Mouse (Mus musculus) limb, embryonic 14.5 days (tissue): ENCODE data around the gene Plekhm3. TPM values are rescaled to one million over a fixed set of nuclear protein-coding genes. Genes with fewer than 3 reads are reported as not detected.
"Not testable (repeated sequence)": the region's sequence is repeated elsewhere in the genome, so short reads cannot be mapped to it uniquely, and the experiment has no call there.

Experiments
- ATAC-seq: fragments of 200-750 bp; cut with Nextera tagmentation; 2 replicates; pipeline ENCODE4 v1.8.0; 2017; ENCODE audit warnings: low read depth, moderate number of reproducible peaks, moderate TSS enrichment; ENCODE audit not compliant: low FRiP score
- DNase-seq: peaks from one replicate; pipeline ENCODE4 v3.0.0-alpha.2; 2015; ENCODE audit warnings: low spot score
- H3K27ac ChIP-seq: fragments of 300-500 bp; sonication (generic); replicated peaks from 2 replicates; pipeline ENCODE4 v1.5.1; 2014; ENCODE audit warnings: low read depth, mild to moderate bottlenecking, low read length, moderate library complexity, mixed read lengths
- H3K27me3 ChIP-seq: fragments of 300-500 bp; sonication (generic); 2 replicates; pipeline ENCODE4 v1.6.1; 2014; ENCODE audit warnings: low read length, mixed read lengths; ENCODE audit not compliant: control insufficient read depth, insufficient read depth
- H3K36me3 ChIP-seq: fragments of 300-500 bp; sonication (generic); 2 replicates; pipeline ENCODE4 v1.6.1; 2014; ENCODE audit warnings: mild to moderate bottlenecking, low read length, moderate library complexity, mixed read lengths; ENCODE audit not compliant: control insufficient read depth, insufficient read depth
- H3K4me1 ChIP-seq: fragments of 300-500 bp; sonication (generic); 2 replicates; pipeline ENCODE4 v1.6.1; 2014; ENCODE audit warnings: antibody characterized with exemption, low read length, mixed read lengths; ENCODE audit not compliant: control insufficient read depth, insufficient read depth
- H3K4me2 ChIP-seq: fragments of 300-500 bp; sonication (generic); replicated peaks from 2 replicates; pipeline ENCODE4 v1.6.1; 2014; ENCODE audit warnings: low read depth, mild to moderate bottlenecking, low read length, moderate library complexity; ENCODE audit not compliant: severe bottlenecking
- H3K4me3 ChIP-seq: fragments of 300-500 bp; sonication (generic); replicated peaks from 2 replicates; pipeline ENCODE4 v1.5.1; 2014; ENCODE audit warnings: low read length
- H3K9ac ChIP-seq: fragments of 300-500 bp; sonication (generic); 2 replicates; pipeline ENCODE4 v1.6.1; 2014; ENCODE audit warnings: mild to moderate bottlenecking, low read depth, low read length, moderate library complexity; ENCODE audit not compliant: severe bottlenecking
- H3K9me3 ChIP-seq: fragments of 300-500 bp; sonication (generic); 2 replicates; pipeline ENCODE4 v1.6.1; 2016; ENCODE audit warnings: low read length; ENCODE audit not compliant: control insufficient read depth
- POLR2A ChIP-seq: fragments of 200-500 bp; IDR thresholded peaks from 2 replicates; pipeline ENCODE4 v1.8.0; 2012; ENCODE audit warnings: inconsistent platforms, mild to moderate bottlenecking, moderate library complexity, borderline replicate concordance; ENCODE audit not compliant: insufficient read depth, insufficient read length; ENCODE audit errors: extremely low read depth
- WGBS: fragments of 180-500 bp; shearing (Covaris S2); extraction: QIAGEN DNeasy Blood & Tissue Kit; methylation state at CpG from one replicate; pipeline ENCODE4 v1.1.7; 2014; 5-methylcytosine and 5-hydroxymethylcytosine counted together
- polyA plus RNA-seq, 2 experiments: library from polyadenylated mRNA; depleted of rRNA in 1 of 2; stranded (reverse) in 1 of 2; unstranded in 1 of 2; fragments of >200 nt; fragmentation: Nextera tagmentation in 1 of 2; extraction: Ambion mirVana in 1 of 2; gene quantifications; 2 replicates each; pipeline versions ENCODE4 v1.2.1 to v1.2.3; 2012 to 2014

Plekhm3 gene
- polyA plus RNA-seq, 2 experiments: 3.7 to 6.0 TPM

GRCm38 (mm10) chr1:64986120-64986519, 29.5 kb upstream of the Plekhm3 start:
- Histone ChIP-seq H3K36me3 (no peaks in the 10 kb centered on the region), H3K4me2 (no peak overlapping the region), H3K4me1 (no peaks in the 10 kb centered on the region), H3K9ac (no peak overlapping the region), H3K27me3 (no peaks in the 10 kb centered on the region), H3K27ac (no peak overlapping the region), H3K4me3 (no peak overlapping the region), H3K9me3 (no peaks in the 10 kb centered on the region)
- ATAC-seq: no peak
- WGBS: 49% methylated on average over 7 of the region's 7 CpGs
- peak; percentile 61 for DNase-seq
- no peak for TF ChIP-seq POLR2A

GRCm38 (mm10) chr1:64983247-64983646, 26.6 kb upstream of the Plekhm3 start:
- no peak for ATAC-seq
- Histone ChIP-seq H3K27me3 (no peaks in the 10 kb centered on the region), H3K4me3 (no peak overlapping the region), H3K9ac (no peak overlapping the region), H3K9me3 (no peaks in the 10 kb centered on the region), H3K36me3 (no peaks in the 10 kb centered on the region), H3K4me1 (no peaks in the 10 kb centered on the region), H3K4me2 (no peak overlapping the region), H3K27ac (no peak overlapping the region)
- no peak for DNase-seq
- TF ChIP-seq POLR2A: no peak
- WGBS: 78% methylated on average over 3 of the region's 3 CpGs

- no peak overlapping the region for H3K4me2 ChIP-seq
- no peaks in the 10 kb centered on the region for H3K36me3 ChIP-seq
- H3K27ac ChIP-seq: no peak overlapping the region
- H3K9ac ChIP-seq: no peak overlapping the region
- no peaks in the 10 kb centered on the region for H3K27me3 ChIP-seq
- H3K4me3 ChIP-seq: no peak overlapping the region
- 79% methylated on average over 7 of the region's 7 CpGs for WGBS
- no peaks in the 10 kb centered on the region for H3K9me3 ChIP-seq
- no peaks in the 10 kb centered on the region for H3K4me1 ChIP-seq
- ATAC-seq (no peak), DNase-seq (no peak)
- no peak for TF ChIP-seq POLR2A
Observed at GRCm38 (mm10) chr1:64978321-64978799, 21.7 kb upstream of the Plekhm3 start.

GRCm38 (mm10) chr1:64975346-64975745, 18.7 kb upstream of the Plekhm3 start:
- Histone ChIP-seq H3K4me3 (no peak overlapping the region), H3K4me2 (no peak overlapping the region), H3K9ac (no peak overlapping the region), H3K27me3 (no peaks in the 10 kb centered on the region), H3K4me1 (no peaks in the 10 kb centered on the region), H3K36me3 (no peaks in the 10 kb centered on the region), H3K9me3 (no peaks in the 10 kb centered on the region), H3K27ac (no peak overlapping the region)
- ATAC-seq (no peak), DNase-seq (peak; percentile 5)
- TF ChIP-seq POLR2A: no peak
- 26% methylated on average over 7 of the region's 7 CpGs for WGBS

- Histone ChIP-seq H3K9me3 (no peaks in the 10 kb centered on the region), H3K9ac (no peak overlapping the region), H3K4me3 (no peak overlapping the region), H3K4me2 (no peak overlapping the region), H3K36me3 (no peaks in the 10 kb centered on the region), H3K27me3 (no peaks in the 10 kb centered on the region), H3K4me1 (no peaks in the 10 kb centered on the region), H3K27ac (no peak overlapping the region)
- no peak for TF ChIP-seq POLR2A
- WGBS: 72% methylated on average over 5 of the region's 5 CpGs
- DNase-seq (no peak), ATAC-seq (no peak)
Observed at GRCm38 (mm10) chr1:64970685-64971084, 14.1 kb upstream of the Plekhm3 start.

- Histone ChIP-seq H3K27me3 (no peaks in the 10 kb centered on the region), H3K4me2 (peak overlapping the region; percentile 47), H3K4me1 (no peaks in the 10 kb centered on the region), H3K9ac (peak overlapping the region; percentile 88), H3K4me3 (peak overlapping the region; percentile 71), H3K36me3 (no peaks in the 10 kb centered on the region), H3K27ac (no peak overlapping the region), H3K9me3 (no peaks in the 10 kb centered on the region)
- WGBS: 63% methylated on average over 8 of the region's 8 CpGs
- DNase-seq (no peak), ATAC-seq (no peak)
- TF ChIP-seq POLR2A: no peak
Observed at GRCm38 (mm10) chr1:64957021-64957489, 431 bp upstream of the Plekhm3 start.

- 87% methylated on average over 7 of the region's 7 CpGs for WGBS
- not testable (repeated sequence) for H3K4me2 ChIP-seq, ATAC-seq, H3K4me3 ChIP-seq, H3K9me3 ChIP-seq, DNase-seq, H3K27me3 ChIP-seq, H3K4me1 ChIP-seq, H3K9ac ChIP-seq, H3K27ac ChIP-seq, H3K36me3 ChIP-seq
Observed at GRCm38 (mm10) chr1:64954786-64955185, 1.8 kb downstream of the Plekhm3 start.
